Mouse (Mus musculus) urinary bladder, postnatal 10 days (tissue): Measurements from ENCODE around the gene Il23a.
"Not testable (repeated sequence)": the region's sequence is repeated elsewhere in the genome, so short reads cannot be mapped to it uniquely, and the experiment has no call there.

Experiments used
- DNase-seq: peaks from one replicate; pipeline ENCODE4 v3.0.0; 2022; ENCODE audit warnings: low spot score

Gene Il23a

GRCm38 (mm10) chr10:128303126-128304021 is 4.8 kb upstream of the Il23a start, which contains the start of gene Pan2:
TSS of gene Pan2 (plus strand) at chr10:128303335.
- peak; percentile 98 for DNase-seq

- DNase-seq: no peak
These were observed 4.2 kb upstream of the Il23a start for GRCm38 (mm10) chr10:128302785-128303125.

GRCm38 (mm10) chr10:128302357-128302756 is 3.8 kb upstream of the Il23a start:
- DNase-seq: no peak

- no peak for DNase-seq
These were observed 309 bp downstream of the Il23a start for GRCm38 (mm10) chr10:128298243-128298642.

GRCm38 (mm10) chr10:128297622-128298021 is 930 bp downstream of the Il23a start:
- DNase-seq: no peak

- no peak for DNase-seq
These were observed 1.3 kb downstream of the Il23a start for GRCm38 (mm10) chr10:128297221-128297620.

GRCm38 (mm10) chr10:128296370-128297090 is 2.0 kb downstream of the Il23a start:
- DNase-seq: no peak

GRCm38 (mm10) chr10:128290594-128290993 is 8.0 kb downstream of the Il23a start:
- not testable (repeated sequence) for DNase-seq

GRCm38 (mm10) chr10:128283604-128284579 is 14.7 kb downstream of the Il23a start:
- DNase-seq: no peak

GRCm38 (mm10) chr10:128282886-128283450 is 15.6 kb downstream of the Il23a start:
- no peak for DNase-seq

GRCm38 (mm10) chr10:128281682-128282081 is 16.9 kb downstream of the Il23a start:
- no peak for DNase-seq

- no peak for DNase-seq
These were observed 17.6 kb downstream of the Il23a start for GRCm38 (mm10) chr10:128280943-128281342.

- no peak for DNase-seq
These were observed 20.4 kb downstream of the Il23a start for GRCm38 (mm10) chr10:128278158-128278557.

- DNase-seq: not testable (repeated sequence)
These were observed 23.2 kb downstream of the Il23a start for GRCm38 (mm10) chr10:128275374-128275773.

GRCm38 (mm10) chr10:128272819-128273439 is 25.6 kb downstream of the Il23a start:
- DNase-seq: not testable (repeated sequence)

- DNase-seq: no peak
These were observed 26.7 kb downstream of the Il23a start for GRCm38 (mm10) chr10:128271883-128272282.

GRCm38 (mm10) chr10:128270866-128271265 is 27.7 kb downstream of the Il23a start:
- no peak for DNase-seq

GRCm38 (mm10) chr10:128270287-128270841 is 28.2 kb downstream of the Il23a start, which contains the start of gene Stat2:
TSS of gene Stat2 (plus strand) at chr10:128270559.
- DNase-seq: peak; percentile 84

- no peak for DNase-seq
These were observed 29.2 kb downstream of the Il23a start for GRCm38 (mm10) chr10:128269206-128269910.

- no peak for DNase-seq
These were observed 30.2 kb downstream of the Il23a start, which contains the start of gene Apof for GRCm38 (mm10) chr10:128268371-128268770. TSS of gene Apof (plus strand) at chr10:128268671.
